Mouse (Mus musculus) gonadal fat pad, adult 2 months (tissue): ENCODE results near the gene Syncrip. TPM values are rescaled to one million over a fixed set of nuclear protein-coding genes. Genes with fewer than 3 reads are reported as not detected.

Experiments used
- polyA plus RNA-seq: library from polyadenylated mRNA; depleted of rRNA; stranded (reverse); fragments of >200 nt; gene quantifications from 2 replicates; pipeline ENCODE4 v1.2.3, GENCODE M21; 2012; rRNA removed

The Syncrip gene
- polyA plus RNA-seq, 1 experiment = 4.0 TPM

Other genes starting within 250 kb of the Syncrip start
- gene Nt5e, start 155.4 kb downstream of the Syncrip start, polyA plus RNA-seq = 20.5 and 21.1 TPM in 2 replicates
- gene Snx14, start 43.6 kb downstream of the Syncrip start, polyA plus RNA-seq = 16.7 and 19.5 TPM in 2 replicates
- not detected in 2 replicates for gene Gm20537, start 26.0 kb downstream of the Syncrip start, polyA plus RNA-seq
- 4.6 and 7.0 TPM in 2 replicates for gene Zfp949, start 65.4 kb upstream of the Syncrip start, polyA plus RNA-seq
- not detected in 2 replicates for gene Trim43a, start 98.3 kb upstream of the Syncrip start, polyA plus RNA-seq
- gene Mthfsl, start 237.7 kb upstream of the Syncrip start, polyA plus RNA-seq = 24.4 and 26.3 TPM in 2 replicates
- gene Bcl2a1d, start 249.3 kb upstream of the Syncrip start, polyA plus RNA-seq = 5.6 and 6.6 TPM in 2 replicates